Comparison of ENCODE assay signal across 8 mouse cellular contexts in genomic region chr3:100490010-100490300, GRCm38 (mm10). TPM values are rescaled to one million over a fixed set of nuclear protein-coding genes. Genes with fewer than 3 reads are reported as not detected.
DNase-seq lines count a peak whose midpoint lies in the region; ATAC-seq and TF ChIP-seq lines count a peak whose summit lies in the region.

No protein-coding gene starts in this region.

- no peaks in the 10 kb centered on the region for H3K36me3 ChIP-seq in kidney, embryonic 15.5 days
- no peaks in the 10 kb centered on the region for H3K36me3 ChIP-seq in midbrain, postnatal 0 days (ENCODE audit: insufficient read depth, low read length)

- H3K9me3 ChIP-seq in kidney, embryonic 15.5 days (replicated peaks) = no peaks in the 10 kb centered on the region
- H3K9me3 ChIP-seq in midbrain, postnatal 0 days (ENCODE audit: low read length) = no peaks in the 10 kb centered on the region

- no peak for TF ChIP-seq CTCF in midbrain, postnatal 0 days (IDR thresholded peaks at IDR 0.05)

- no peak for ATAC-seq in kidney, embryonic 15.5 days (replicated peaks; ENCODE audit: low FRiP score)
- peak; percentile 7 for ATAC-seq in inflammation-experienced regulatory T-cells, adult 6 months
- no peak for ATAC-seq in midbrain, postnatal 0 days (ENCODE audit: low FRiP score)

- H3K27me3 ChIP-seq in kidney, embryonic 15.5 days = peaks cover 37% of the 10 kb centered on the region
- peaks cover 34% of the 10 kb centered on the region for H3K27me3 ChIP-seq in midbrain, postnatal 0 days (ENCODE audit: insufficient read depth, low read length)

- H3K4me3 ChIP-seq in kidney, embryonic 15.5 days (replicated peaks) = peak overlapping the region; percentile 62
- peak overlapping the region; percentile 98 for H3K4me3 ChIP-seq in brown adipose tissue, adult 24 weeks (ENCODE audit: insufficient read depth, low read depth, low read length)
- no peak overlapping the region for H3K4me3 ChIP-seq in midbrain, postnatal 0 days (ENCODE audit: low read depth, low read length)

- peaks cover 24% of the 10 kb centered on the region for H3K4me1 ChIP-seq in kidney, embryonic 15.5 days
- peaks cover 2% of the 10 kb centered on the region; the same call in 1 of the 2 replicates for H3K4me1 ChIP-seq in brown adipose tissue, adult 24 weeks (ENCODE audit: control insufficient read depth, insufficient read depth, insufficient read length, low read length)
- no peaks in the 10 kb centered on the region for H3K4me1 ChIP-seq in midbrain, postnatal 0 days (ENCODE audit: insufficient read depth, low read length)

- WGBS in kidney, embryonic 15.5 days = 23% methylated on average over 4 of the region's 4 CpGs
- 27% methylated on average over 4 of the region's 4 CpGs for WGBS in midbrain, postnatal 0 days

- peak overlapping the region; percentile 87 for H3K4me2 ChIP-seq in kidney, embryonic 15.5 days
- peak overlapping the region; percentile 99 for H3K4me2 ChIP-seq in midbrain, postnatal 0 days (ENCODE audit: low read depth, low read length, poor library complexity, severe bottlenecking)

- no peak for DNase-seq in kidney, postnatal 10 days
- no peak for DNase-seq in midbrain, postnatal 0 days (ENCODE audit: low spot score)
- no peak for DNase-seq in spleen, adult 12 weeks (ENCODE audit: low spot score)
- no peak for DNase-seq in cerebellum, adult 11-12 months
- no peak for DNase-seq in ovary, postnatal 36 days (ENCODE audit: low spot score)

- 0 out of 2 replicates have a peak overlapping the region, but pooled peaks have one; percentile 10 for H3K9ac ChIP-seq in kidney, embryonic 15.5 days
- no peak overlapping the region for H3K9ac ChIP-seq in midbrain, postnatal 0 days (replicated peaks; ENCODE audit: low read length, poor library complexity, severe bottlenecking)

- no peak overlapping the region for H3K27ac ChIP-seq in kidney, embryonic 15.5 days
- no peak overlapping the region for H3K27ac ChIP-seq in brown adipose tissue, adult 24 weeks (replicated peaks; ENCODE audit: low read depth, low read length)
- no peak overlapping the region for H3K27ac ChIP-seq in midbrain, postnatal 0 days (ENCODE audit: low read depth, low read length)

RNA-seq across cellular contexts. Expression of gene Tent5c, which starts 0.8 kb away (rescaled TPM):
- 7.3 and 9.4 TPM in 2 replicates for polyA plus RNA-seq in kidney, embryonic 15.5 days (2015; fragmentation: Nextera tagmentation; extraction: Ambion mirVana)
- 0.67 and 2.9 TPM in 2 replicates for polyA plus RNA-seq in brown adipose tissue, adult 24 weeks (2012; ENCODE audit: insufficient read depth, insufficient read length, missing spikeins)
- polyA plus RNA-seq in inflammation-experienced regulatory T-cells, adult 6 months (2017; shearing (Covaris generic)) = 10 to 100 TPM; 17.9 to 43.9 (median 38.3) TPM
- total RNA-seq in midbrain, postnatal 0 days (2014; rRNA removed) = 1.9 and 2.1 TPM in 2 replicates
- polyA plus RNA-seq in midbrain, postnatal 0 days (2015; fragmentation: Nextera tagmentation; extraction: Ambion mirVana) = 0.56 and 0.69 TPM in 2 replicates
